Mouse (Mus musculus) retina, postnatal 1 day (tissue): ENCODE results near the gene C77080.

Source experiments
- DNase-seq: peaks from one replicate; pipeline ENCODE4 v3.0.0-alpha.2; 2012

The C77080 gene

GRCm38 (mm10) chr4:129211461-129211860 is 49.7 kb downstream of the C77080 start:
- peak; percentile 69 for DNase-seq

- peak; percentile 65 for DNase-seq
These were observed 51.7 kb downstream of the C77080 start for GRCm38 (mm10) chr4:129209504-129209903.

- no peak for DNase-seq
These were observed 54.4 kb downstream of the C77080 start for GRCm38 (mm10) chr4:129206792-129207191.

DNA sequence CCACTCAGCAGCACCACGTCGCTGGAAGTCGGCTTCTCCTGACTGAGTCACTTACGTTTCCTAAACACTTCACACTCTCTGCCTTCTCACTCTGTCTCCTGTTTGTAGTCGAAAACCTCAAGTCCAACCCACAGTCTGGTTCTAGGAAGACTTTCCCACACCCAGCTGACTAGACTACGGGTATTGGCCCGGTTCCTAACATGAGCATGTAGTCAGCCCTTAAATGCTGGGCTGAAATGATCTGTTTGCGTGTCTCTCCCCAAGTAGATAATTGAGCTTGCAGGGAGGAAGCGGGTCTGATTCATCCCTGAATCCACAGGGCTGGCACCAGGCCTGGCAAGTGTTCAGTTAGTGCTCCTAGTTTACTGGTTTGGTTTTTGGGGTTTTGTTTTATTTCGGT is 56.5 kb downstream of the C77080 start:
- no peak for DNase-seq

- DNase-seq = no peak
These were observed 63.7 kb downstream of the C77080 start for GRCm38 (mm10) chr4:129197514-129197913.

DNA sequence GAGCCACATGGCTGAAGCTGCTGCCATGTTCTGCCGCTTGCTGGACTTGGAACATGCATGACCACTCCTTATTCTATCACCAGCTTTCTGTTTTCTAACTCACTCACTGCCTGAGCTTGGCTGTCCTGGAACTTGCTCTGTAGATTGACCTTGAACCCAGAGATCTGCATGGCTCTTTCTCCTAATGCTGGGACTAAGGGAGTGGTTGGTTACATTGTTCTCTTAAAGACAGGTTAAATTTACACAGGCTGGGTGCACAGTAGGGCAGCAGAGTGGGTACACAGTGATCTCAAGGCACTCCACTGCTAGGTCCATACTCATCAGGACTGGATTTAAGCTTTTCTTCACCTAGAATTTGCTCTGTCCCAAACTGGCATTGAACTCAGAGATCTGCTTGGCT is 66.9 kb downstream of the C77080 start:
- no peak for DNase-seq

DNA sequence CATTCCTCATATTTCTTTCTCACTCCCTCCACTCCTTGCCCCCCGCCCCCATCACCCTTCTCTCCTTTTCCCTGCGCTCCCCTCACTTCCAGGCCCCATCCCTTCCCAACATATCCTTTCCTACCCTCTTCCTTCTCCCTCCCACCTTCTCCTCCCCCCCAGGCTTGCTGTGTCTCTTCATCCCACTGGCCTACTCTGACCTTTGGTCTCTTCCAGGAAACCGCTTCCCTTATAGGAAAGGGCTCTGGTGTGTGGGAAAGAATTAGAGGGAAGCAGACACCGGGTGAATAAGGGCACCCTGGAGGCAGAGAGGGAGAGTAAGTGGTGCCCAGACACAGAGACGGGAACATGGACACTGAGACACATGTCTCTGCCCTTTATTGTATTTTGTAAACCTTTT is 69.5 kb downstream of the C77080 start:
- DNase-seq = no peak

DNA sequence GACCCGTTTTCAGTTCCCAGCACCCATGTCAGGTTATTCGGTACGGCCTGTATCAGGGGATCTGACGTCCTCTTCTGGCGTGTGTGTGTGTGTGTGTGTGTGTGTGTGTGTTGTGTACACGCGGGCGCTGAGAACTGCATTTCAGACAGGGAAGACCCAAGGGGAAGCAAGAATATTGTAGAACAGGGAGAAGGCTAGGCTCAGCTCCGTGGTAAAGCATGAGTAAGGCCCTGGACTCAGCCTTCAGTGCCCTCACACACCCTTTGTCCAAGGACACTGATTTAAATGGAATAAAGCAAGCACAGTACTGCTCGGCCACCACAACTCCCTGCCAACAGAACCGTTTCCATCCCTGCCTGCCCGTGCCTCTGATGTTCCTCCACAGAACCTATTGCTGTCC is 70.7 kb downstream of the C77080 start:
- DNase-seq = no peak

GRCm38 (mm10) chr4:129189542-129190519 is 71.4 kb downstream of the C77080 start, which contains the start of the genes S100pbp and Yars:
TSS of gene S100pbp (minus strand) at chr4:129189727.
TSS of gene Yars (plus strand) at chr4:129189760.
- DNase-seq = peak; percentile 100

GRCm38 (mm10) chr4:129188803-129189541 is 72.2 kb downstream of the C77080 start:
- DNase-seq = peak; percentile 82

- no peak for DNase-seq
These were observed 73.1 kb downstream of the C77080 start for GRCm38 (mm10) chr4:129188041-129188659.

DNA sequence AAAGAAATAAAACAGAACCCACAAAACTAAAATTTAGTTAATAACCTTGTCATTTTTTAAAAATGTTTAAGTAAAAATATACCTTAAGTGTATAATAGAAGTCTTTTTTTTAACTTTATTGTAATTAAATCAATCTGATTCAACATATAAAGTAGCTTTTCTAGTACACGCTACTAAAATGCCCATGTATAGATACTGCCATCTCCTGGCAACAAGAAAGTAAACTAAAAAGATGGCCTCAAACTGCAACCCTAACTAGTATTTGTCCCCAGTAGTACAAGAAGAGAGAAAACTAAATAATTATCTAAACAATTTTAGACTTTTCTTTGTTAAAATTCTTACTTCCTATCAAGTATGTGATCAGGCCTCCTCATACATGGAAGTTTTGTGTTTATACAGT is 81.6 kb downstream of the C77080 start:
- DNase-seq = peak; percentile 8

DNA sequence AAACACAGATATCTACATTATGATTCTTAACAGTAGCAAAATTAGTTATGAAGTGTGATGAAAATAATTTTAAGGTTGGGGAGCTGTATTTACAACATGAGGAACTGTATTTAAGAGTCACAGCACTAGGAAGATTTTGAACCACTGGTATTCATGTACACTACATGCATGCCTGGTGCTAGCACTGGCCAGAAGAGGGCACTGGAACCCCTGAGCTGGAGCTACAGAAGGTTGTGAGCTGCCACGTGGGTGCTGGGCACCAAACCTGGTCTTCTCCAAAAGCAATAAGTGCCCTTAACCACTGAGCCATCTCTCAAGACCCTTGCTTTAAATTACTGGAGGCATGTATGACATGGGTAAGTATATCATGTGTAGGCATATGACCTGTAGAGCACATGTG is 88.7 kb downstream of the C77080 start:
- no peak for DNase-seq
